Mouse (Mus musculus): ENCODE measurements around the gene Krtap3-1. TPM values are rescaled to one million over a fixed set of nuclear protein-coding genes. Genes with fewer than 3 reads are reported as not detected.

The Krtap3-1 gene
- polyA plus RNA-seq, 1 experiment from 2014 or later: not detected

- Histone ChIP-seq H3K9me3 (replicated peaks; ENCODE audit: control insufficient read depth, low read length) (no peaks in the 10 kb centered on the region), H3K4me1 (ENCODE audit: control insufficient read depth, insufficient read depth, low read length) (no peaks in the 10 kb centered on the region), H3K27me3 (replicated peaks; ENCODE audit: control insufficient read depth, insufficient read depth, low read length) (no peaks in the 10 kb centered on the region), H3K27ac (ENCODE audit: low read depth, low read length) (no peak overlapping the region), H3K36me3 (ENCODE audit: control insufficient read depth, insufficient read depth, low read length) (no peaks in the 10 kb centered on the region), H3K4me3 (ENCODE audit: low read depth, low read length) (no peak overlapping the region), H3K4me2 (ENCODE audit: low read length) (no peak overlapping the region), H3K9ac (ENCODE audit: low read length) (no peak overlapping the region)
- WGBS: 66% methylated on average over 6 of the region's 6 CpGs
- ATAC-seq (no peak), DNase-seq (ENCODE audit: low spot score) (no peak)
Measured at GRCm38 (mm10) chr11:99581564-99581963, 15.1 kb upstream of the Krtap3-1 start.

- H3K9me3 ChIP-seq (replicated peaks; ENCODE audit: control insufficient read depth, low read length): no peaks in the 10 kb centered on the region
- WGBS: 90% methylated on average over 5 of the region's 5 CpGs
- no peak overlapping the region for H3K9ac ChIP-seq (ENCODE audit: low read length)
- ATAC-seq (no peak), DNase-seq (ENCODE audit: low spot score) (no peak)
- H3K27ac ChIP-seq (ENCODE audit: low read depth, low read length): no peak overlapping the region
- no peaks in the 10 kb centered on the region for H3K4me1 ChIP-seq (ENCODE audit: control insufficient read depth, insufficient read depth, low read length)
- H3K4me3 ChIP-seq (ENCODE audit: low read depth, low read length): no peak overlapping the region
- no peaks in the 10 kb centered on the region for H3K36me3 ChIP-seq (ENCODE audit: control insufficient read depth, insufficient read depth, low read length)
- H3K27me3 ChIP-seq (replicated peaks; ENCODE audit: control insufficient read depth, insufficient read depth, low read length): no peaks in the 10 kb centered on the region
- no peak overlapping the region for H3K4me2 ChIP-seq (ENCODE audit: low read length)
Measured at GRCm38 (mm10) chr11:99581051-99581450, 14.6 kb upstream of the Krtap3-1 start.

GRCm38 (mm10) chr11:99580636-99581035 lies 14.2 kb upstream of the Krtap3-1 start, which contains the start of gene Krtap1-5:
Gene Krtap1-5, minus strand, starts transcription at chr11:99581016.
- DNase-seq (ENCODE audit: low spot score) (no peak), ATAC-seq (no peak)
- Histone ChIP-seq H3K27ac (ENCODE audit: low read depth, low read length) (no peak within 1 kb of the TSS), H3K4me1 (ENCODE audit: control insufficient read depth, insufficient read depth, low read length) (no peaks in the 10 kb centered on the region), H3K9me3 (replicated peaks; ENCODE audit: control insufficient read depth, low read length) (no peaks in the 10 kb centered on the region), H3K4me3 (ENCODE audit: low read depth, low read length) (no peak within 1 kb of the TSS), H3K36me3 (ENCODE audit: control insufficient read depth, insufficient read depth, low read length) (no peaks in the 10 kb centered on the region), H3K4me2 (ENCODE audit: low read length) (no peak within 1 kb of the TSS), H3K9ac (ENCODE audit: low read length) (no peak within 1 kb of the TSS), H3K27me3 (replicated peaks; ENCODE audit: control insufficient read depth, insufficient read depth, low read length) (no peaks in the 10 kb centered on the region)
- WGBS: 84% methylated on average over 5 of the region's 6 CpGs

- Histone ChIP-seq H3K27ac (ENCODE audit: low read depth, low read length) (no peak overlapping the region), H3K4me2 (ENCODE audit: low read length) (peak overlapping the region; percentile 42), H3K36me3 (ENCODE audit: control insufficient read depth, insufficient read depth, low read length) (no peaks in the 10 kb centered on the region), H3K4me1 (ENCODE audit: control insufficient read depth, insufficient read depth, low read length) (no peaks in the 10 kb centered on the region), H3K27me3 (replicated peaks; ENCODE audit: control insufficient read depth, insufficient read depth, low read length) (no peaks in the 10 kb centered on the region), H3K9ac (ENCODE audit: low read length) (peak overlapping the region; percentile 37; the same call in 1 of the 2 replicates), H3K9me3 (replicated peaks; ENCODE audit: control insufficient read depth, low read length) (no peaks in the 10 kb centered on the region), H3K4me3 (ENCODE audit: low read depth, low read length) (no peak overlapping the region)
- DNase-seq (ENCODE audit: low spot score) (peak; percentile 86), ATAC-seq (peak; percentile 70)
- WGBS: 3% methylated on average over 7 of the region's 7 CpGs
Measured at GRCm38 (mm10) chr11:99574106-99574505, 7.7 kb upstream of the Krtap3-1 start.

- H3K27me3 ChIP-seq (replicated peaks; ENCODE audit: control insufficient read depth, insufficient read depth, low read length): no peaks in the 10 kb centered on the region
- no peak overlapping the region for H3K4me2 ChIP-seq (ENCODE audit: low read length)
- no peaks in the 10 kb centered on the region for H3K9me3 ChIP-seq (replicated peaks; ENCODE audit: control insufficient read depth, low read length)
- ATAC-seq (no peak), DNase-seq (ENCODE audit: low spot score) (no peak)
- H3K4me3 ChIP-seq (ENCODE audit: low read depth, low read length): no peak overlapping the region
- no peaks in the 10 kb centered on the region for H3K4me1 ChIP-seq (ENCODE audit: control insufficient read depth, insufficient read depth, low read length)
- 23% methylated on average over 4 of the region's 4 CpGs for WGBS
- H3K27ac ChIP-seq (ENCODE audit: low read depth, low read length): no peak overlapping the region
- no peak overlapping the region for H3K9ac ChIP-seq (ENCODE audit: low read length)
- no peaks in the 10 kb centered on the region for H3K36me3 ChIP-seq (ENCODE audit: control insufficient read depth, insufficient read depth, low read length)
Measured at GRCm38 (mm10) chr11:99573164-99573563, 6.7 kb upstream of the Krtap3-1 start.

- Histone ChIP-seq H3K4me3 (ENCODE audit: low read depth, low read length) (no peak overlapping the region), H3K27ac (ENCODE audit: low read depth, low read length) (no peak overlapping the region), H3K9me3 (replicated peaks; ENCODE audit: control insufficient read depth, low read length) (no peaks in the 10 kb centered on the region), H3K4me1 (ENCODE audit: control insufficient read depth, insufficient read depth, low read length) (no peaks in the 10 kb centered on the region), H3K9ac (ENCODE audit: low read length) (no peak overlapping the region), H3K4me2 (ENCODE audit: low read length) (no peak overlapping the region), H3K27me3 (replicated peaks; ENCODE audit: control insufficient read depth, insufficient read depth, low read length) (no peaks in the 10 kb centered on the region), H3K36me3 (ENCODE audit: control insufficient read depth, insufficient read depth, low read length) (no peaks in the 10 kb centered on the region)
- DNase-seq (ENCODE audit: low spot score) (no peak), ATAC-seq (no peak)
- WGBS: 84% methylated on average over 6 of the region's 6 CpGs
Measured at GRCm38 (mm10) chr11:99562580-99562979, 3.9 kb downstream of the Krtap3-1 start.

GRCm38 (mm10) chr11:99559366-99559765 lies 7.1 kb downstream of the Krtap3-1 start, which contains the start of gene Gm11939:
Gene Gm11939, minus strand, starts transcription at chr11:99559466.
- 92% methylated on average over 9 of the region's 9 CpGs for WGBS
- H3K36me3 ChIP-seq (ENCODE audit: control insufficient read depth, insufficient read depth, low read length): no peaks in the 10 kb centered on the region
- DNase-seq (ENCODE audit: low spot score) (no peak), ATAC-seq (no peak)
- no peak within 1 kb of the TSS for H3K27ac ChIP-seq (ENCODE audit: low read depth, low read length)
- H3K27me3 ChIP-seq (replicated peaks; ENCODE audit: control insufficient read depth, insufficient read depth, low read length): no peaks in the 10 kb centered on the region
- no peak within 1 kb of the TSS for H3K9ac ChIP-seq (ENCODE audit: low read length)
- no peak within 1 kb of the TSS for H3K4me3 ChIP-seq (ENCODE audit: low read depth, low read length)
- H3K4me1 ChIP-seq (ENCODE audit: control insufficient read depth, insufficient read depth, low read length): no peaks in the 10 kb centered on the region
- no peak within 1 kb of the TSS for H3K4me2 ChIP-seq (ENCODE audit: low read length)
- H3K9me3 ChIP-seq (replicated peaks; ENCODE audit: control insufficient read depth, low read length): no peaks in the 10 kb centered on the region

GRCm38 (mm10) chr11:99557976-99558745 lies 8.3 kb downstream of the Krtap3-1 start:
- H3K27ac ChIP-seq (ENCODE audit: low read depth, low read length): no peak overlapping the region
- no peaks in the 10 kb centered on the region for H3K27me3 ChIP-seq (replicated peaks; ENCODE audit: control insufficient read depth, insufficient read depth, low read length)
- 89% methylated on average over 3 of the region's 3 CpGs for WGBS
- ATAC-seq (no peak), DNase-seq (ENCODE audit: low spot score) (no peak)
- no peaks in the 10 kb centered on the region for H3K9me3 ChIP-seq (replicated peaks; ENCODE audit: control insufficient read depth, low read length)
- no peak overlapping the region for H3K9ac ChIP-seq (ENCODE audit: low read length)
- no peak overlapping the region for H3K4me3 ChIP-seq (ENCODE audit: low read depth, low read length)
- H3K36me3 ChIP-seq (ENCODE audit: control insufficient read depth, insufficient read depth, low read length): no peaks in the 10 kb centered on the region
- no peak overlapping the region for H3K4me2 ChIP-seq (ENCODE audit: low read length)
- no peaks in the 10 kb centered on the region for H3K4me1 ChIP-seq (ENCODE audit: control insufficient read depth, insufficient read depth, low read length)

GRCm38 (mm10) chr11:99556753-99557152 lies 9.7 kb downstream of the Krtap3-1 start, which contains the start of gene Krtap3-2:
Gene Krtap3-2, minus strand, starts transcription at chr11:99556853.
- H3K36me3 ChIP-seq (ENCODE audit: control insufficient read depth, insufficient read depth, low read length): no peaks in the 10 kb centered on the region
- H3K9ac ChIP-seq (ENCODE audit: low read length): no peak within 1 kb of the TSS
- H3K27ac ChIP-seq (ENCODE audit: low read depth, low read length): no peak within 1 kb of the TSS
- H3K27me3 ChIP-seq (replicated peaks; ENCODE audit: control insufficient read depth, insufficient read depth, low read length): no peaks in the 10 kb centered on the region
- H3K4me3 ChIP-seq (ENCODE audit: low read depth, low read length): no peak within 1 kb of the TSS
- WGBS: 100% methylated on average over 1 of the region's 2 CpGs
- ATAC-seq (no peak), DNase-seq (ENCODE audit: low spot score) (no peak)
- H3K4me1 ChIP-seq (ENCODE audit: control insufficient read depth, insufficient read depth, low read length): no peaks in the 10 kb centered on the region
- no peak within 1 kb of the TSS for H3K4me2 ChIP-seq (ENCODE audit: low read length)
- H3K9me3 ChIP-seq (replicated peaks; ENCODE audit: control insufficient read depth, low read length): no peaks in the 10 kb centered on the region

Measured in forebrain, embryonic 14.5 days (tissue).